Mouse (Mus musculus): Measurements from ENCODE around the gene Srp68.

DNA sequence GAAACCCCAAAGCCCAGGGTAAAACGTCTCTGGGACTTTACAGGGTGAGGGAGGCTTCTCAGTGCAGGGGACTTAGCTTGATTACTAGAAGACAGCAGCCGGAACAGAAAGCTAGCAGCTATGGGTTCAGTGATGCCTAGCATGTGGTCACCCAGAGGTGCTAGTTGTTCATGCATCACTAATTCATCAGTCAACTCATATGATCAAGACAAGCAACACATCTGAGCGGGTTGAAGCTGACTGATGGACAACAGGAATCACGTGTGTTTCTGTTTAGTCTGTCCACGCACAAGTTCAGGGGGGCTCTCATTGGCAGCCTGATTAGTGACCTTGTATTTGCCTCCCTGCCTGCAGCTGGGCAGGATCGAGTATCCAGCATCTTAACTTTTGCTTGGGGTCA is 10.0 kb upstream of the Srp68 start:
- TF ChIP-seq GATA1 (IDR thresholded peaks at IDR 0.05; ENCODE audit: low read length) (no peak), TAL1 (IDR thresholded peaks at IDR 0.05; ENCODE audit: low read length) (no peak)

Measured in erythroblast, embryonic 14.5 days (primary cell).